Mouse (Mus musculus) colon, adult 2 months (tissue): ENCODE results near the gene Spata3. TPM values are rescaled to one million over a fixed set of nuclear protein-coding genes. Genes with fewer than 3 reads are reported as not detected.

Experiments used
- polyA plus RNA-seq: library from polyadenylated mRNA; depleted of rRNA; stranded (reverse); fragments of >200 nt; gene quantifications from 2 replicates; pipeline ENCODE4 v1.2.3, GENCODE M21; 2012; rRNA removed

The Spata3 gene
- not detected in 2 replicates for polyA plus RNA-seq

GRCm38 (mm10) chr1:86016516-86016915 is at the start of gene Spata3:
Gene Spata3, plus strand, starts transcription at chr1:86016816.

GRCm38 (mm10) chr1:86045848-86046805 is 29.5 kb downstream of the Spata3 start, which contains the start of gene 2810459M11Rik:
Gene 2810459M11Rik, plus strand, starts transcription at chr1:86045863.

GRCm38 (mm10) chr1:86064271-86064991 is 47.8 kb downstream of the Spata3 start, which contains the start of gene Psmd1:
Gene Psmd1, plus strand, starts transcription at chr1:86064387.

Other genes starting within 250 kb of the Spata3 start
- gene A630001G21Rik, start 238.2 kb upstream of the Spata3 start, polyA plus RNA-seq: 1.1 and 2.2 TPM in 2 replicates
- 59.7 and 77.0 TPM in 2 replicates for gene Cab39, start 223.4 kb upstream of the Spata3 start, polyA plus RNA-seq
- gene Itm2c, start 122.5 kb upstream of the Spata3 start, polyA plus RNA-seq: 119 and 167 TPM in 2 replicates
- gene 4933407L21Rik, start 88.3 kb upstream of the Spata3 start, polyA plus RNA-seq: 0.06 TPM in 1 of 2 replicates, not detected in the other
- 0.42 and 0.54 TPM in 2 replicates for gene Gpr55, start 55.8 kb upstream of the Spata3 start, polyA plus RNA-seq
- 32.6 and 39.8 TPM in 2 replicates for gene 2810459M11Rik, start 29.0 kb downstream of the Spata3 start, polyA plus RNA-seq
- gene Psmd1, start 47.6 kb downstream of the Spata3 start, polyA plus RNA-seq: 23.3 and 29.8 TPM in 2 replicates
- 1.9 and 3.2 TPM in 2 replicates for gene Htr2b, start 95.2 kb downstream of the Spata3 start, polyA plus RNA-seq
- gene Gm21972, start 116.8 kb downstream of the Spata3 start, polyA plus RNA-seq: 0.62 TPM in 1 of 2 replicates, not detected in the other
- gene Armc9, start 138.0 kb downstream of the Spata3 start, polyA plus RNA-seq: 2.5 and 3.1 TPM in 2 replicates